Mouse (Mus musculus) hindbrain, embryonic 13.5 days (tissue): Measurements from ENCODE around the gene Sntn. TPM values are rescaled to one million over a fixed set of nuclear protein-coding genes. Genes with fewer than 3 reads are reported as not detected.

ENCODE experiments used
- ATAC-seq: fragments of 200-750 bp; cut with Nextera tagmentation; 2 replicates; pipeline ENCODE4 v1.8.0; 2017; ENCODE audit warnings: moderate TSS enrichment; ENCODE audit not compliant: low FRiP score
- H3K27ac ChIP-seq: fragments of 300-500 bp; sonication (generic); 2 replicates; pipeline ENCODE4 v1.5.1; 2015; ENCODE audit warnings: inconsistent platforms, mild to moderate bottlenecking, moderate library complexity
- H3K27me3 ChIP-seq: fragments of 300-500 bp; sonication (generic); 2 replicates; pipeline ENCODE4 v1.6.1; 2015; ENCODE audit warnings: mild to moderate bottlenecking, inconsistent platforms
- H3K36me3 ChIP-seq: fragments of 300-500 bp; sonication (generic); 2 replicates; pipeline ENCODE4 v1.6.1; 2015; ENCODE audit warnings: mild to moderate bottlenecking, inconsistent platforms
- H3K4me1 ChIP-seq: fragments of 300-500 bp; sonication (generic); replicated peaks from 2 replicates; pipeline ENCODE4 v1.6.1; 2015; ENCODE audit warnings: inconsistent platforms
- H3K4me2 ChIP-seq: fragments of 300-500 bp; sonication (generic); 2 replicates; pipeline ENCODE4 v1.6.1; 2015; ENCODE audit warnings: inconsistent platforms, mild to moderate bottlenecking, moderate library complexity
- H3K4me3 ChIP-seq: fragments of 300-500 bp; sonication (generic); 2 replicates; pipeline ENCODE4 v1.5.1; 2015; ENCODE audit warnings: mild to moderate bottlenecking, inconsistent platforms
- H3K9ac ChIP-seq: fragments of 300-500 bp; sonication (generic); 2 replicates; pipeline ENCODE4 v1.6.1; 2015; ENCODE audit warnings: mild to moderate bottlenecking, inconsistent platforms
- H3K9me3 ChIP-seq: fragments of 300-500 bp; sonication (generic); 2 replicates; pipeline ENCODE4 v1.6.1; 2016; ENCODE audit warnings: inconsistent platforms
- WGBS: fragments of 180-500 bp; shearing (Covaris S2); methylation state at CpG from one replicate; pipeline ENCODE4 v1.1.7; 2015; 5-methylcytosine and 5-hydroxymethylcytosine counted together
- polyA plus RNA-seq: library from polyadenylated mRNA; unstranded; fragments of >200 nt; fragmentation: Nextera tagmentation; extraction: Ambion mirVana; gene quantifications from 2 replicates; pipeline ENCODE4 v1.2.1, GENCODE M21; 2015

Sntn gene
- polyA plus RNA-seq = not detected in 2 replicates

GRCm38 (mm10) chr14:13670576-13670975, at the start of gene Sntn:
Gene Sntn, plus strand, starts transcription at chr14:13670876.
- H3K9ac ChIP-seq = no peak within 1 kb of the TSS
- no peak for ATAC-seq
- no peaks in the 10 kb centered on the region for H3K36me3 ChIP-seq
- H3K4me2 ChIP-seq = no peak within 1 kb of the TSS
- no peaks in the 10 kb centered on the region for H3K4me1 ChIP-seq
- no peak within 1 kb of the TSS for H3K27ac ChIP-seq
- H3K27me3 ChIP-seq = no peaks in the 10 kb centered on the region
- no peak within 1 kb of the TSS for H3K4me3 ChIP-seq
- no peaks in the 10 kb centered on the region for H3K9me3 ChIP-seq
- 86% methylated on average over 2 of the region's 2 CpGs for WGBS

DNA sequence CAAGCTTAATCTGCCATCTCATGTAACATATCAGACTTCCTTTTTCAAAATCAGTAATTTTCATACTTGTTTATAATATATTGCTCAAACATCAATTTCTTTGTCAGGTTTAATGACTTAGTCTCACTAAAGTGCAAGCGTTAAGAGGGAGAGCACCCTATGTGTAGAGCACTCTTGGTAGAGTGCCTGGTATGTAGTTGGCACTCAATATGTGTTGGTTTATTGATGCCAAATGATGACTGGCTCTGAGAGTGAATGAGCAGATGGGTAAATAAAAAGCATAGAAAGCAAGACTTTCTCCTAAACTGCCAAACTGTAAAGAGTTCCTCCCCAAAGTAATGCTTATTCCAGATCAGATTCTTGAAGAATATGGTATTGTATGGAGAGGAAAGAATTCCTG, 20.8 kb upstream of the Sntn start:
- Histone ChIP-seq H3K4me2 (no peak overlapping the region), H3K36me3 (no peaks in the 10 kb centered on the region), H3K9me3 (no peaks in the 10 kb centered on the region), H3K4me1 (peaks cover 5% of the 10 kb centered on the region), H3K27me3 (no peaks in the 10 kb centered on the region), H3K9ac (no peak overlapping the region), H3K4me3 (no peak overlapping the region), H3K27ac (no peak overlapping the region)
- WGBS = 96% methylated on average over 1 of the region's 1 CpGs
- ATAC-seq = no peak

DNA sequence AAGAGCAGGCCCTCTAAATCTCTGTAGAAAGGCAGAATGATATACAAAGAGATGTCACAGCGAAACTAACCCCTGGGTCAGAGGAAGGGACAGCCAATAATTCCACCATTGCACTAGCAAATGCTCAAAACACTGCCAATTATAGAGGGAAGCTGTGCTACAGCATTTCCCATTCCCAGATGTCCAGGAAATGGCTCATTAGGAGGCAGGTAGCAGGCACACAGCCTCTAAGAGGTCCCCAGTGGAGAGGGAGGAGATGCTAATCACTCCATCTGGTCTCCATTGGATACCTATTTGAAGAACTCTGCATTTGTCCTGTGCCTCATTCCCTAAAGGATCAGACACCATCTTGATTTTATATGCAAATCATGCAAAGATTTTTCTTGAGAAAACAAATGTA, 19.6 kb upstream of the Sntn start:
- no peaks in the 10 kb centered on the region for H3K36me3 ChIP-seq
- no peak overlapping the region for H3K4me3 ChIP-seq
- 76% methylated on average over 1 of the region's 1 CpGs for WGBS
- no peaks in the 10 kb centered on the region for H3K27me3 ChIP-seq
- peaks cover 5% of the 10 kb centered on the region for H3K4me1 ChIP-seq
- H3K9me3 ChIP-seq = no peaks in the 10 kb centered on the region
- no peak overlapping the region for H3K9ac ChIP-seq
- 0 out of 2 replicates have a peak, but pooled peaks have one; percentile 62 for ATAC-seq
- peak overlapping the region; percentile 10; the same call in 1 of the 2 replicates for H3K27ac ChIP-seq
- no peak overlapping the region for H3K4me2 ChIP-seq

DNA sequence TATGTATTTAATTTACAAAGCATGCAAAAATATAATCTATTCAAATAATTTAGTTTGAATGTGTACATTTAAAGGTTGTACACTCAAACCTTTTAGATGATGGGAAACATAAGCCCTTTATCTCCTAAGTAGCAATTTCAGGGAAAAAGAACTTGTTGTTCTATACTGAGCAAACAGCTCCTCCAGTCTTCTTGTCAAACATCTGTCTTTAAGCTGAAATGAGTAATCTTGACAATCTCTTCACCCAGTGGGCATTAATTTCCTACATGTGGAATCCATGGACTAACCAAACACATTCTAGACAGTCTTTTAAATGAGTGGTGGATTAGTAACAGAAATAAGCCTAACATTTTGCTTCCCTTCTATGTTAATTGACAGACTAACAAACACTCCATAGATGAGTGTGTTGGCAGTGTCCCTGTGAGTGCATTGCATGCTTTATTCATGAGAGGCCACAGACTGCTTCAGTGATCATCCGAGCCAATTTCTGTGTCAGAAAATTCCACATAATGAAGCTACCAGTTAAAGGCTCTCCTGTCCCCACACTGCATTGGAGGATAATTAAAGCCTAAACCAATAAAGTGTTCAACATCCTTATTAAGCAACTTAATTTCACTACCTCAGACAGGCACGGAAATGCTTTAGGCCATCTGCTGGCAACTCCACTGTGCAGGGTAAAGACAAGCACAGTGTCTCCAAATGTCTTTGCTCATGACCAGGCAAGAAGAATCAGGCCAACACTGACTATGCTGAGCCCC, 19.0 kb upstream of the Sntn start:
- Histone ChIP-seq H3K27me3 (no peaks in the 10 kb centered on the region), H3K9ac (no peak overlapping the region), H3K4me1 (peaks cover 5% of the 10 kb centered on the region), H3K4me3 (no peak overlapping the region), H3K27ac (0 out of 2 replicates have a peak overlapping the region, but pooled peaks have one; percentile 4), H3K36me3 (no peaks in the 10 kb centered on the region), H3K9me3 (no peaks in the 10 kb centered on the region), H3K4me2 (no peak overlapping the region)
- ATAC-seq = peak; percentile 91
- 41% methylated on average over 2 of the region's 2 CpGs for WGBS

DNA sequence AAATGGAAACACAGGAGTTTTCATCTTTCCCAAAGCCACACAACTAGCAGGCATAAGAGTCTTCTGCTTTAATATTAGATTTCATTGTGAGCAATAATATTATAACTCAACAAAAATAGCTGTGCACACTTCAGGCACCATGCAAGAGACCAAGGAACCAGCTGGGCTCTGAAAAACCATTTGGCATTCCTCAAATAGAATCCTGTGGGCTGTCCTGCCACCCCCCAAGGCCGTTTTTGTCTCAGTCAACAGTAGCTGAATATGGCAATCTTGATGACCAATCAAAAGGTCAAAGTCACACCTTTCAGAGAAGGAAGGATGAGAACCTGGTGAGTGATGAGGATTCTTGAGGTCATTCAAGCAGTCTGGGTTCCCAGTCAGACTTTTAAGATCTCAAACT, 16.0 kb downstream of the Sntn start:
- H3K9ac ChIP-seq = no peak overlapping the region
- no peak for ATAC-seq
- H3K4me2 ChIP-seq = no peak overlapping the region
- no peak overlapping the region for H3K4me3 ChIP-seq
- no peaks in the 10 kb centered on the region for H3K4me1 ChIP-seq
- no peak overlapping the region for H3K27ac ChIP-seq
- no peaks in the 10 kb centered on the region for H3K9me3 ChIP-seq
- no peaks in the 10 kb centered on the region for H3K36me3 ChIP-seq
- no peaks in the 10 kb centered on the region for H3K27me3 ChIP-seq
- WGBS = 63% methylated on average over 1 of the region's 1 CpGs

DNA sequence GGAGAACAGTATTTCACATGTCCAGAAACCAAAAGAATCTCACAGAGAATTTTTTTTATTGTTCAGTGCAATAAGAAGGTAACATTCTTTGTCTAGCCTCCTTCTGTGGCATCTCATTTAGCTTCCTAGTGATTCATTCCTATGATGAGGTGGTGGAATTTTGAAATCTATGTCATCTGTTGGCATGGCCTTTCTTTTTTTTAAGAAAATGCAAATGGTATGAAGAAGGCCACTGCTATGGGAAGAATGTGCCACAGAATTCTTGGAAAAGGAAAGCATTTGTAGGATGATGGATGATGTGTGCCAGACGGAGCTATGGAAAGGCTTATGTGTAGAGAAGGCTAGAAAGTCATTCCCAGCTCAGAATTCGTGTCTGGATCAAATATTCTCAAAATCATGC, 19.8 kb downstream of the Sntn start:
- H3K9ac ChIP-seq = no peak overlapping the region
- H3K36me3 ChIP-seq = no peaks in the 10 kb centered on the region
- no peak overlapping the region for H3K4me2 ChIP-seq
- H3K9me3 ChIP-seq = no peaks in the 10 kb centered on the region
- no peak overlapping the region for H3K4me3 ChIP-seq
- ATAC-seq = no peak
- H3K4me1 ChIP-seq = no peaks in the 10 kb centered on the region
- H3K27ac ChIP-seq = no peak overlapping the region
- 66% methylated on average over 2 of the region's 2 CpGs for WGBS
- H3K27me3 ChIP-seq = no peaks in the 10 kb centered on the region

DNA sequence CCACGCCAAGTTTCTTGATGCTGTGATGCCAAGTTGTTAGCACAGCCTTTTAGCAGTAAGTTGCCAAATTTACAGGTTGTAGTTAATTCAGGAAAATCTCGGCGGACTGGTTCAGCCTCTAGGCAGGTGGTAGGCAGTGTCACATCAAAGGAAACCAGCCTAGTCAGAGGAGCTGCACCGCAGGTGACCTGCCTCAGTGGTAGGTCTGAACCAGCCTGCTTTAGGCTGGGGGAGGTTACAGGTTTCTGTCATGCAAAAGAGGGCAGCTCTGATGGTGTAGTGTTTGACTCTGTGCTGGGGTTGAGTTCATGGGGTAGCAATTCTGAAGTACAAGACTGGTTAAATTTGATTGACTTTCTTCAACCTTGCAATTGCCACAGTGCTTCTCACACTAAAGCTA, 61.6 kb downstream of the Sntn start:
- H3K4me1 ChIP-seq = no peaks in the 10 kb centered on the region
- H3K36me3 ChIP-seq = no peaks in the 10 kb centered on the region
- no peak overlapping the region for H3K9ac ChIP-seq
- no peak for ATAC-seq
- no peak overlapping the region for H3K27ac ChIP-seq
- no peaks in the 10 kb centered on the region for H3K9me3 ChIP-seq
- no peaks in the 10 kb centered on the region for H3K27me3 ChIP-seq
- 23% methylated on average over 4 of the region's 4 CpGs for WGBS
- no peak overlapping the region for H3K4me3 ChIP-seq
- H3K4me2 ChIP-seq = no peak overlapping the region

Other genes with a start within 250 kb of the Sntn start
- gene Gm281, start 243.6 kb downstream of the Sntn start, polyA plus RNA-seq = not detected in 2 replicates